Mouse (Mus musculus): ENCODE data around the gene Gsdmc4. TPM values are rescaled to one million over a fixed set of nuclear protein-coding genes. Genes with fewer than 3 reads are reported as not detected.

The Gsdmc4 gene
- polyA plus RNA-seq (2017; shearing (Covaris generic)): under 1 TPM in 1 of 2 experiments, not detected in 1; 0.98 TPM

GRCm38 (mm10) chr15:63912197-63912596 is at the start of gene Gsdmc4:
TSS of gene Gsdmc4 (minus strand) at chr15:63912297.

GRCm38 (mm10) chr15:63878458-63878857 is 33.6 kb downstream of the Gsdmc4 start, which contains the start of gene Gsdmc3:
TSS of gene Gsdmc3 (minus strand) at chr15:63878558.

Other genes with a start within 250 kb of the Gsdmc4 start
- under 1 TPM in 1 of 2 experiments, not detected in 1; 0.11 TPM for gene Gsdmc2, start 67.1 kb downstream of the Gsdmc4 start, polyA plus RNA-seq (2017; shearing (Covaris generic))
- gene Gsdmc3, start 33.7 kb downstream of the Gsdmc4 start, polyA plus RNA-seq (2017; shearing (Covaris generic)): under 1 TPM; 0.20 to 0.59 TPM
- 100 to 1,000 TPM; 275 to 317 TPM for gene Fam49b, start 148.2 kb upstream of the Gsdmc4 start, polyA plus RNA-seq (2017; shearing (Covaris generic))

Measured in inflammation-experienced regulatory T-cells (primary cell).